Mouse (Mus musculus): ENCODE measurements around the gene Gm8206. TPM values are rescaled to one million over a fixed set of nuclear protein-coding genes. Genes with fewer than 3 reads are reported as not detected.
A peak's percentile ranks its signal among the peaks of the same experiment; 100 is the strongest.
"Not testable (repeated sequence)": the region's sequence is repeated elsewhere in the genome, so short reads cannot be mapped to it uniquely, and the experiment has no call there.

Gene Gm8206
- 3.8 TPM in 2 replicates for total RNA-seq (2014; rRNA removed)
- polyA plus RNA-seq (2015; fragmentation: Nextera tagmentation; extraction: Ambion mirVana) = 4.7 and 5.2 TPM in 2 replicates

- not testable (repeated sequence) for H3K27ac ChIP-seq (ENCODE audit: low read depth, low read length); DNase-seq; H3K4me3 ChIP-seq (ENCODE audit: low read depth, low read length); H3K4me2 ChIP-seq (ENCODE audit: low read depth); H3K36me3 ChIP-seq (ENCODE audit: insufficient read depth); ATAC-seq; H3K9ac ChIP-seq; H3K27me3 ChIP-seq (ENCODE audit: insufficient read depth, low read length); H3K9me3 ChIP-seq (ENCODE audit: low read length); H3K4me1 ChIP-seq (ENCODE audit: insufficient read depth)
- WGBS = 89% methylated on average over 2 of the region's 3 CpGs
Observed at GRCm38 (mm10) chr14:6093842-6094241, at the start of gene Gm8206. Gm8206 (minus strand) TSS chr14:6093942.

- not testable (repeated sequence) for H3K4me1 ChIP-seq (ENCODE audit: insufficient read depth); H3K36me3 ChIP-seq (ENCODE audit: insufficient read depth); H3K4me3 ChIP-seq (ENCODE audit: low read depth, low read length); H3K4me2 ChIP-seq (ENCODE audit: low read depth); H3K27ac ChIP-seq (ENCODE audit: low read depth, low read length); DNase-seq; H3K27me3 ChIP-seq (ENCODE audit: insufficient read depth, low read length); ATAC-seq; H3K9me3 ChIP-seq (ENCODE audit: low read length); H3K9ac ChIP-seq
- no CpG with 5 or more reads among the region's 1 CpGs for WGBS
Observed at GRCm38 (mm10) chr14:6125707-6126106, 32.0 kb upstream of the Gm8206 start, which contains the start of gene Gm3476. Gm3476 (minus strand) TSS chr14:6125807.

GRCm38 (mm10) chr14:6108272-6108925 is 14.7 kb upstream of the Gm8206 start, which contains the start of gene Gm3468:
Gm3468 (minus strand) TSS chr14:6108665.
- Histone ChIP-seq H3K4me3 (ENCODE audit: low read depth, low read length) (peak within 1 kb of the TSS; percentile 29), H3K4me2 (ENCODE audit: low read depth) (peak within 1 kb of the TSS; percentile 46), H3K9ac (peak within 1 kb of the TSS; percentile 46)
- not testable (repeated sequence) for H3K27ac ChIP-seq (ENCODE audit: low read depth, low read length); H3K36me3 ChIP-seq (ENCODE audit: insufficient read depth); H3K4me1 ChIP-seq (ENCODE audit: insufficient read depth); H3K9me3 ChIP-seq (ENCODE audit: low read length); H3K27me3 ChIP-seq (ENCODE audit: insufficient read depth, low read length)
- peak; percentile 69 for DNase-seq
- peak; percentile 94 for ATAC-seq
- 4% methylated on average over 30 of the region's 51 CpGs for WGBS
- TF ChIP-seq CTCF (IDR thresholded peaks at IDR 0.05; ENCODE audit: low read depth) = peak; percentile 71

GRCm38 (mm10) chr14:6107500-6107899 is 13.8 kb upstream of the Gm8206 start:
- DNase-seq = peak; percentile 16
- 7% methylated on average over 8 of the region's 9 CpGs for WGBS

GRCm38 (mm10) chr14:6058167-6058566 is 35.6 kb downstream of the Gm8206 start, which contains the start of gene Gm6337:
Gm6337 (minus strand) TSS chr14:6058267.
- not testable (repeated sequence) for H3K36me3 ChIP-seq (ENCODE audit: insufficient read depth); H3K9me3 ChIP-seq (ENCODE audit: low read length); H3K4me3 ChIP-seq (ENCODE audit: low read depth, low read length); H3K4me1 ChIP-seq (ENCODE audit: insufficient read depth); H3K27me3 ChIP-seq (ENCODE audit: insufficient read depth, low read length); DNase-seq; H3K9ac ChIP-seq; H3K27ac ChIP-seq (ENCODE audit: low read depth, low read length); H3K4me2 ChIP-seq (ENCODE audit: low read depth); ATAC-seq
- 88% methylated on average over 2 of the region's 4 CpGs for WGBS

More at GRCm38 (mm10) chr14:6107500-6107899, 13.8 kb upstream of the Gm8206 start:
- Histone ChIP-seq H3K4me2 (ENCODE audit: low read depth) (peak overlapping the region; percentile 46), H3K4me3 (ENCODE audit: low read depth, low read length) (peak overlapping the region; percentile 29; the same call in 1 of the 2 replicates)
- not testable (repeated sequence) for H3K9me3 ChIP-seq (ENCODE audit: low read length); H3K4me1 ChIP-seq (ENCODE audit: insufficient read depth); H3K27ac ChIP-seq (ENCODE audit: low read depth, low read length); H3K36me3 ChIP-seq (ENCODE audit: insufficient read depth); H3K27me3 ChIP-seq (ENCODE audit: insufficient read depth, low read length); H3K9ac ChIP-seq; ATAC-seq
- peak; percentile 26 for TF ChIP-seq CTCF (IDR thresholded peaks at IDR 0.05; ENCODE audit: low read depth)

- WGBS = 80% methylated on average over 5 of the region's 7 CpGs
- not testable (repeated sequence) for H3K27ac ChIP-seq (ENCODE audit: low read depth, low read length); H3K9me3 ChIP-seq (ENCODE audit: low read length); DNase-seq; H3K4me1 ChIP-seq (ENCODE audit: insufficient read depth); H3K36me3 ChIP-seq (ENCODE audit: insufficient read depth); H3K9ac ChIP-seq; H3K27me3 ChIP-seq (ENCODE audit: insufficient read depth, low read length); H3K4me3 ChIP-seq (ENCODE audit: low read depth, low read length); H3K4me2 ChIP-seq (ENCODE audit: low read depth); ATAC-seq
Observed at GRCm38 (mm10) chr14:5987136-5987535, 106.6 kb downstream of the Gm8206 start.

- not testable (repeated sequence) for H3K27me3 ChIP-seq (ENCODE audit: insufficient read depth, low read length); H3K4me1 ChIP-seq (ENCODE audit: insufficient read depth); H3K36me3 ChIP-seq (ENCODE audit: insufficient read depth); DNase-seq; H3K4me2 ChIP-seq (ENCODE audit: low read depth); H3K27ac ChIP-seq (ENCODE audit: low read depth, low read length); ATAC-seq; H3K4me3 ChIP-seq (ENCODE audit: low read depth, low read length); H3K9ac ChIP-seq; H3K9me3 ChIP-seq (ENCODE audit: low read length)
- WGBS = 69% methylated on average over 2 of the region's 2 CpGs
Observed at GRCm38 (mm10) chr14:5979037-5979436, 114.7 kb downstream of the Gm8206 start, which contains the start of gene Gm3453. Gm3453 (minus strand) TSS chr14:5979137.

Other genes starting within 250 kb of the Gm8206 start
- gene Gm8237, start 213.6 kb downstream of the Gm8206 start, total RNA-seq (2014; rRNA removed) = 0.29 and 2.3 TPM in 2 replicates
- 0.30 and 0.98 TPM in 2 replicates for gene Gm8237, start 213.6 kb downstream of the Gm8206 start, polyA plus RNA-seq (2015; fragmentation: Nextera tagmentation; extraction: Ambion mirVana)
- 1.2 and 2.2 TPM in 2 replicates for gene Gm3248, start 132.2 kb downstream of the Gm8206 start, total RNA-seq (2014; rRNA removed)
- 2.6 TPM in 2 replicates for gene Gm3248, start 132.2 kb downstream of the Gm8206 start, polyA plus RNA-seq (2015; fragmentation: Nextera tagmentation; extraction: Ambion mirVana)
- not detected in 2 replicates for gene Gm3453, start 114.8 kb downstream of the Gm8206 start, total RNA-seq (2014; rRNA removed)
- not detected in 2 replicates for gene Gm3453, start 114.8 kb downstream of the Gm8206 start, polyA plus RNA-seq (2015; fragmentation: Nextera tagmentation; extraction: Ambion mirVana)
- not detected in 2 replicates for gene Gm6337, start 35.7 kb downstream of the Gm8206 start, total RNA-seq (2014; rRNA removed)
- not detected in 2 replicates for gene Gm6337, start 35.7 kb downstream of the Gm8206 start, polyA plus RNA-seq (2015; fragmentation: Nextera tagmentation; extraction: Ambion mirVana)
- gene Gm3468, start 14.7 kb upstream of the Gm8206 start, total RNA-seq (2014; rRNA removed) = 4.8 and 5.6 TPM in 2 replicates
- gene Gm3468, start 14.7 kb upstream of the Gm8206 start, polyA plus RNA-seq (2015; fragmentation: Nextera tagmentation; extraction: Ambion mirVana) = 5.7 and 6.4 TPM in 2 replicates
- not detected in 2 replicates for gene Gm3476, start 31.9 kb upstream of the Gm8206 start, total RNA-seq (2014; rRNA removed)
- gene Gm3476, start 31.9 kb upstream of the Gm8206 start, polyA plus RNA-seq (2015; fragmentation: Nextera tagmentation; extraction: Ambion mirVana) = not detected in 2 replicates
- gene Gm21560, start 125.3 kb upstream of the Gm8206 start, total RNA-seq (2014; rRNA removed) = not detected in 2 replicates
- not detected in 2 replicates for gene Gm21560, start 125.3 kb upstream of the Gm8206 start, polyA plus RNA-seq (2015; fragmentation: Nextera tagmentation; extraction: Ambion mirVana)
- 2.5 and 3.5 TPM in 2 replicates for gene Gm3411, start 193.3 kb upstream of the Gm8206 start, total RNA-seq (2014; rRNA removed)
- 9.5 and 10.3 TPM in 2 replicates for gene Gm3411, start 193.3 kb upstream of the Gm8206 start, polyA plus RNA-seq (2015; fragmentation: Nextera tagmentation; extraction: Ambion mirVana)
- not detected in 2 replicates for gene Gm21103, start 210.9 kb upstream of the Gm8206 start, total RNA-seq (2014; rRNA removed)
- gene Gm21103, start 210.9 kb upstream of the Gm8206 start, polyA plus RNA-seq (2015; fragmentation: Nextera tagmentation; extraction: Ambion mirVana) = 0.19 TPM in 1 of 2 replicates, not detected in the other
- not detected in 2 replicates for gene Gm3618, start 249.7 kb upstream of the Gm8206 start, total RNA-seq (2014; rRNA removed)
- not detected in 2 replicates for gene Gm3618, start 249.7 kb upstream of the Gm8206 start, polyA plus RNA-seq (2015; fragmentation: Nextera tagmentation; extraction: Ambion mirVana)

All from forebrain, postnatal 0 days (tissue).